Mouse (Mus musculus) small intestine, adult 2 months (tissue): ENCODE results near the gene Il33. TPM values are rescaled to one million over a fixed set of nuclear protein-coding genes. Genes with fewer than 3 reads are reported as not detected.
A peak's percentile ranks its signal among the peaks of the same experiment; 100 is the strongest.
"Not testable (repeated sequence)": the region's sequence is repeated elsewhere in the genome, so short reads cannot be mapped to it uniquely, and the experiment has no call there.

Experiments used
- H3K27ac ChIP-seq: fragments of 200-500 bp; 2 replicates; pipeline ENCODE4 v1.5.1; 2012; ENCODE audit warnings: low read depth, low read length, control low read depth, inconsistent platforms; ENCODE audit not compliant: insufficient read depth
- H3K27me3 ChIP-seq: fragments of 200-500 bp; 2 replicates; pipeline ENCODE4 v1.6.1; 2012; ENCODE audit warnings: mild to moderate bottlenecking, moderate library complexity, low read length, inconsistent platforms; ENCODE audit not compliant: control insufficient read depth, insufficient read depth
- H3K36me3 ChIP-seq: fragments of 200-500 bp; 2 replicates; pipeline ENCODE4 v1.6.1; 2012; ENCODE audit warnings: mild to moderate bottlenecking, low read length, control low read depth, inconsistent platforms; ENCODE audit not compliant: control insufficient read depth, insufficient read depth
- H3K4me1 ChIP-seq: fragments of 200-500 bp; 2 replicates; pipeline ENCODE4 v1.6.1; 2012; ENCODE audit warnings: low read length, inconsistent platforms, mixed read lengths; ENCODE audit not compliant: control insufficient read depth, insufficient read depth, insufficient read length
- H3K4me3 ChIP-seq: fragments of 200-500 bp; 2 replicates; pipeline ENCODE4 v1.5.1; 2012; ENCODE audit warnings: low read depth, mild to moderate bottlenecking, control low read depth, inconsistent platforms, low read length, moderate library complexity
- CTCF ChIP-seq: fragments of 200-500 bp; IDR thresholded peaks from 2 replicates; pipeline ENCODE4 v1.5.1; 2012; ENCODE audit warnings: low read depth, mild to moderate bottlenecking, control low read depth, inconsistent platforms, low read length, moderate library complexity, mixed read lengths; ENCODE audit not compliant: insufficient replicate concordance, insufficient read length; ENCODE audit errors: extremely low read depth
- POLR2A ChIP-seq: fragments of 200-500 bp; IDR thresholded peaks from 2 replicates; pipeline ENCODE4 v1.6.1; 2012; ENCODE audit warnings: low read depth, mild to moderate bottlenecking, control low read depth, inconsistent platforms, low read length, moderate library complexity
- WGBS: fragments of 180-500 bp; shearing (Covaris S2); methylation state at CpG from one replicate; pipeline ENCODE4 v1.1.7; 2018; 5-methylcytosine and 5-hydroxymethylcytosine counted together
- polyA plus RNA-seq: library from polyadenylated mRNA; depleted of rRNA; stranded (reverse); fragments of >200 nt; gene quantifications from 2 replicates; pipeline ENCODE4 v1.2.3, GENCODE M21; 2012

Il33 gene
- polyA plus RNA-seq, 1 experiment, result 9.0 TPM

- H3K27ac ChIP-seq, result peak overlapping the region; percentile 78
- H3K27me3 ChIP-seq, result no peaks in the 10 kb centered on the region
- H3K36me3 ChIP-seq, result no peaks in the 10 kb centered on the region
- no peak for TF ChIP-seq POLR2A
- no peak for TF ChIP-seq CTCF
- H3K4me1 ChIP-seq, result peaks cover 24% of the 10 kb centered on the region; the same call in 1 of the 2 replicates
- WGBS, result 19% methylated on average over 6 of the region's 6 CpGs
- H3K4me3 ChIP-seq, result no peak overlapping the region
Observed at GRCm38 (mm10) chr19:29940239-29940638, 15.3 kb downstream of the Il33 start.

DNA sequence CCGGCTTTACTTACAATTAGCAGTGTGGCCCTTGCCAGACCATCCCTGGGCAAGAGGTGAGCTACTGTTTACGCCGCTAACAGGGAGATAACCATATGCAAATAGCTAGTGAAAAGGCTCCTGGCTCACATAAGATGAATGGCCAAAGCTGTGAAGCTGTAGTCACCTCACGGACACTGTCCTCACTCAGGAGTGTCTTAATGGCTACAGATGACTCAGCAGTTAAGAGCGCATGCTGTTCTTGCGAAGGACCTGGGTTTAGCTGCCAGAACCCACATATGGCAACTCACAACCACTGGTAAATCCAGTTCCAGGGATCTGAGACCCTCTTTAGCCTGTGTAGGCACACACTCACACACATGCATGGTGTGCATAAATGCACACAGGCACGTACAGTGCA, 16.3 kb downstream of the Il33 start:
- H3K36me3 ChIP-seq, result no peaks in the 10 kb centered on the region
- TF ChIP-seq POLR2A, result no peak
- no peak for TF ChIP-seq CTCF
- WGBS, result 69% methylated on average over 7 of the region's 7 CpGs

DNA sequence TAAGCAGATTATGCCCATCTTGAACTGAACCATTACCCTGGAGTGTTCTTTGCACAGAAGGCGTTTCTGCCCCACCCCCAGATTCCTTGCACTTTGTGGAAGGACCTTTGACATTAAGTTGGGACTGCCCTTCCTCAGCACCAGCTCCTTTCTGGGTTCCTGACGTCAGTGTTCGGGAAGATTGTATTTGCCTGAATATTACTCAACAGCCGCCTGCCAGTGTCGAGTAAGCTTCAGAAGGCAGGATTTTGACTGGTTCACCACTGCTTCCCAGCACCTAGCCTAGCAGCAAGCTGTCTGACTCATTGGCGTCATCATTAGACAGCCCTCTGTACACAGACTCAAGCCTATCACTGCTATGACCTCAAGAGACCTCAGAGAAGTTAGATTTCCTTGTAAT, 17.4 kb downstream of the Il33 start:
- WGBS, result 35% methylated on average over 6 of the region's 6 CpGs
- TF ChIP-seq CTCF, result no peak
- no peak for TF ChIP-seq POLR2A
- Histone ChIP-seq H3K4me3 (no peak overlapping the region), H3K36me3 (no peaks in the 10 kb centered on the region), H3K27ac (peak overlapping the region; percentile 86; the same call in 1 of the 2 replicates), H3K4me1 (peaks cover 24% of the 10 kb centered on the region), H3K27me3 (no peaks in the 10 kb centered on the region)

More for the DNA sequence above, 16.3 kb downstream of the Il33 start:
- Histone ChIP-seq H3K27me3 (no peaks in the 10 kb centered on the region), H3K4me1 (peaks cover 24% of the 10 kb centered on the region), H3K4me3 (no peak overlapping the region), H3K27ac (peak overlapping the region; percentile 37)

DNA sequence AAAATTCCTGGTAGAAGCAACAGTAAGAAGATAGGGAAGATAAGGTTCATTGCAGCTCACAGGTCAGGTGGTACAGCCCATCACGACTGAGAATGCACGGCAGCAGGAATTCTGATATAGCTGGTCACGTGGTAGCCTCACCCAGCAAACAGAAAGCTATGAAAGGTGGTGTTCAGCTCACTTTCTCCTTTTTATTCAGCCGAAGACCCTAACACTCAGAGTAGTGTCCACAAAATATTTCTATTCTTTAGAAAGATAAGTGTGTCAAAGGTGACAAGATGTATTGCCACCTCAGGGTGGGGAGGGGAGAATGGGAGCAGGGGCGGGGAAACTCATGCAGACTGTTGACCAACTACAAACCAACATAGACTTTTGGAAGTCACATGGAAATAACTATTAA, 19.5 kb downstream of the Il33 start:
- H3K36me3 ChIP-seq, result no peaks in the 10 kb centered on the region
- 65% methylated on average over 5 of the region's 5 CpGs for WGBS
- H3K27me3 ChIP-seq, result no peaks in the 10 kb centered on the region
- TF ChIP-seq POLR2A (no peak), CTCF (no peak)
- H3K27ac ChIP-seq, result peak overlapping the region; percentile 68; the same call in 1 of the 2 replicates
- no peak overlapping the region for H3K4me3 ChIP-seq
- H3K4me1 ChIP-seq, result peaks cover 27% of the 10 kb centered on the region

DNA sequence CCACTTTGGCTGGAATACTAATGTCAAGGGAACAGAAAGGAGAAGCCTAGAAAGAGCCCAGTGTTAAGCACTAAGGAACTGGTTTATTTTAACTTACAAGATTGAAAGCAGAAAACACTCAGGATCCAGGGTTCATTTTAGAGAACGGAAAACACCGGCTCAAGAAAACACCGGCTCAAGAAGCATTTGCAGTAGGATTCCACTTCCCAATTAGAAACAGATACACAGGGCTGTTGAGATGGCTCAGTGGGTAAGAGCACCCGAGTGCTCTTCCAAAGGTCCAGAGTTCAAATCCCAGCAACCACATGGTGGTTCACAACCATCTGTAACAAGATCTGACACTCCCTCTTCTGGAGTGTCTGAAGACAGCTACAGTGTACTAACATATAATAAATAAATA, 20.0 kb downstream of the Il33 start:
- 72% methylated on average over 4 of the region's 4 CpGs for WGBS
- H3K27me3 ChIP-seq, H3K36me3 ChIP-seq, H3K4me3 ChIP-seq: not testable (repeated sequence)
- Histone ChIP-seq H3K4me1 (peaks cover 22% of the 10 kb centered on the region), H3K27ac (peak overlapping the region; percentile 68)

DNA sequence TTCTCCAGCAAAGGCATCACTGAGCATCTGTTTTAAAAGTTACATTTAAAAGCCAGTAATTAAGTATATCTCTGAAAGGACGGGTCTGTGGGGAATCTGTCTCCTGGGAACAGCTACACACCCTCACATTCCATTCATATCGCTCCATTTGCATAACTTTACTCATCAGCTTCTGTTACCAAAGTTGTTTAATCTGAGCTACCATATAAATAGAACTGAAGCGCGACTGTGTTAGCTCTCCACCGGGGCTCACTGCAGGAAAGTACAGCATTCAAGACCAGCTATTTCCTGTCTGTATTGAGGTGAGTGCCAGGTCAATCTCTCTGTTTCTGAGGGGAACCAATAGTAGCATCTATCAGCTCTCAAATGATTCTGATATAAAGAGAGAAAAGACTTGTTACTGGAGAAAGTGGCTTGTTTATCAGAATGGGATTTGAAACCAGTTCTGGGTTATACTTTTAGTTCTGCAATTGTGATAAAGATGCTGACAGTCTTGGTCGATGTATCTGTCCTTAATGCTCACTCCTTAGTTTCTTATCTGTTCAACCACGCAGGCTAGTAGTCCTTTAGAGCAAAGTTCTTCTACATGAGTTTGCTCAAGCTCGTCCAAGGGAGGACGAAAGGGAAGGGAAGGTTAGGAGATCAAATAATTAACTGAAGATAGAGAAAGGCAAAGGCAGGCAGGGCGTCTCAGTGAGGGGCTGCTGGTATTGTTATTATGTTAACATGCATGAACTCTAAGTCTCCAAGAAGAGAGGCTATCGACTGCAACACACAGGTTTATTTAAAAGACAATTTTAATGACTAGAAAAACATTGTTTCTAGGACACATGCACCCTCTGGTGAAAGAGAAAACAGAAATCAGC, 20.9 kb downstream of the Il33 start:
- no peaks in the 10 kb centered on the region for H3K27me3 ChIP-seq
- H3K36me3 ChIP-seq, result no peaks in the 10 kb centered on the region; the same call in 1 of the 2 replicates
- TF ChIP-seq CTCF (no peak), POLR2A (no peak)
- 4% methylated on average over 11 of the region's 11 CpGs for WGBS
- peak overlapping the region; percentile 94 for H3K27ac ChIP-seq
- no peak overlapping the region for H3K4me3 ChIP-seq
- H3K4me1 ChIP-seq, result peaks cover 18% of the 10 kb centered on the region

GRCm38 (mm10) chr19:29946423-29946716, 21.5 kb downstream of the Il33 start:
- peak overlapping the region; percentile 87 for H3K27ac ChIP-seq

GRCm38 (mm10) chr19:29947056-29947455, 22.1 kb downstream of the Il33 start:
- Histone ChIP-seq H3K36me3 (no peaks in the 10 kb centered on the region; the same call in 1 of the 2 replicates), H3K27me3 (no peaks in the 10 kb centered on the region), H3K4me3 (peak overlapping the region; percentile 41), H3K4me1 (peaks cover 10% of the 10 kb centered on the region), H3K27ac (peak overlapping the region; percentile 72; the same call in 1 of the 2 replicates)
- WGBS, result 47% methylated on average over 9 of the region's 9 CpGs
- TF ChIP-seq POLR2A (no peak), CTCF (no peak)

More at GRCm38 (mm10) chr19:29946423-29946716, 21.5 kb downstream of the Il33 start:
- no peaks in the 10 kb centered on the region; the same call in 1 of the 2 replicates for H3K36me3 ChIP-seq
- H3K4me1 ChIP-seq, result peaks cover 14% of the 10 kb centered on the region
- no peaks in the 10 kb centered on the region for H3K27me3 ChIP-seq
- H3K4me3 ChIP-seq, result no peak overlapping the region
- no peak for TF ChIP-seq CTCF
- TF ChIP-seq POLR2A, result no peak
